Mouse (Mus musculus) embryonic facial prominence, embryonic 11.5 days (tissue): ENCODE measurements at regions not wholly inside any gene's neighbourhood (a gene's known extent, or its start where the extent isn't known, plus 50 kb on each side); places are given as distances from the start of the nearest gene placed in this dataset.

Source experiments
- ATAC-seq: fragments of 200-750 bp; cut with Nextera tagmentation; replicated peaks from 2 replicates; pipeline ENCODE4 v1.8.0; 2017; ENCODE audit warnings: low read depth; ENCODE audit not compliant: insufficient number of reproducible peaks, low FRiP score, low TSS enrichment
- DNase-seq: peaks from one replicate; pipeline ENCODE4 v3.0.0-alpha.2; 2015; ENCODE audit warnings: low spot score
- H3K27ac ChIP-seq: fragments of 300-500 bp; sonication (generic); replicated peaks from 2 replicates; pipeline ENCODE4 v1.5.1; 2014; ENCODE audit warnings: mild to moderate bottlenecking, low read depth, low read length, control low read depth
- H3K27me3 ChIP-seq: fragments of 300-500 bp; sonication (generic); 2 replicates; pipeline ENCODE4 v1.6.1; 2014; ENCODE audit warnings: mild to moderate bottlenecking, low read length, moderate library complexity, mixed read lengths; ENCODE audit not compliant: control insufficient read depth, insufficient read depth
- H3K36me3 ChIP-seq: fragments of 300-500 bp; sonication (generic); replicated peaks from 2 replicates; pipeline ENCODE4 v1.6.1; 2014; ENCODE audit warnings: low read depth, mild to moderate bottlenecking, low read length, moderate library complexity, mixed read lengths; ENCODE audit not compliant: control insufficient read depth, insufficient read depth
- H3K4me1 ChIP-seq: fragments of 300-500 bp; sonication (generic); 2 replicates; pipeline ENCODE4 v1.6.1; 2014; ENCODE audit warnings: low read length, mixed read lengths; ENCODE audit not compliant: control insufficient read depth, insufficient read depth
- H3K4me2 ChIP-seq: fragments of 300-500 bp; sonication (generic); 2 replicates; pipeline ENCODE4 v1.6.1; 2014; ENCODE audit warnings: low read depth, mild to moderate bottlenecking, control low read depth, low read length, moderate library complexity
- H3K4me3 ChIP-seq: fragments of 300-500 bp; sonication (generic); 2 replicates; pipeline ENCODE4 v1.5.1; 2014; ENCODE audit warnings: low read depth, low read length, control low read depth
- H3K9ac ChIP-seq: fragments of 300-500 bp; sonication (generic); replicated peaks from 2 replicates; pipeline ENCODE4 v1.6.1; 2014; ENCODE audit warnings: mild to moderate bottlenecking, control low read depth, low read length
- H3K9me3 ChIP-seq: fragments of 300-500 bp; sonication (generic); replicated peaks from 2 replicates; pipeline ENCODE4 v1.6.1; 2016; ENCODE audit warnings: mild to moderate bottlenecking, low read length, inconsistent platforms, mixed read lengths; ENCODE audit not compliant: control insufficient read depth
- WGBS: fragments of 180-500 bp; shearing (Covaris S2); extraction: QIAGEN DNeasy Blood & Tissue Kit; methylation state at CpG from one replicate; pipeline ENCODE4 v1.1.7; 2014; 5-methylcytosine and 5-hydroxymethylcytosine counted together

DNA sequence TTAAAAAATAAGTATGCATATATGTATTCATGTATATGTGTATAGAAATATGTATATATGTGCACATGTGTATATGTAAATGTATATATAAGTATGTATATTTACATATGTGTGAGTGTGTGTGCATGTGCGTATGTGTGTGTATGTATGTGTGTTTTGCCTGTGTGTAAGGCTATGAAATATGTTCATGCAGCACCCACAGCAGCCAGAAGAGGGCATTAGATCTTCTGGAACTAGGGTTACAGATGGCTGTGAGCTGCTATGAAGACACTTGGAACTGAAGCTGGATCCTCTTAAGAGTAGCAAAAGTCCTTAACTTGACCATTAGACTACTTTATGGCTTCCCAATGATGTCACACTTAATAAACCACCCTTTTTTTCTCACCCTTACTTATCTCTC lies 166.2 kb upstream of the Nampt start:
- H3K9me3 ChIP-seq, result no peaks in the 10 kb centered on the region
- no peak overlapping the region for H3K27ac ChIP-seq
- H3K4me3 ChIP-seq, result no peak overlapping the region
- ATAC-seq (no peak), DNase-seq (peak; percentile 6)
- no peaks in the 10 kb centered on the region for H3K4me1 ChIP-seq
- H3K27me3 ChIP-seq, result no peaks in the 10 kb centered on the region
- WGBS, result 94% methylated on average over 1 of the region's 1 CpGs
- no peak overlapping the region for H3K9ac ChIP-seq
- no peak overlapping the region for H3K4me2 ChIP-seq
- no peaks in the 10 kb centered on the region for H3K36me3 ChIP-seq

DNA sequence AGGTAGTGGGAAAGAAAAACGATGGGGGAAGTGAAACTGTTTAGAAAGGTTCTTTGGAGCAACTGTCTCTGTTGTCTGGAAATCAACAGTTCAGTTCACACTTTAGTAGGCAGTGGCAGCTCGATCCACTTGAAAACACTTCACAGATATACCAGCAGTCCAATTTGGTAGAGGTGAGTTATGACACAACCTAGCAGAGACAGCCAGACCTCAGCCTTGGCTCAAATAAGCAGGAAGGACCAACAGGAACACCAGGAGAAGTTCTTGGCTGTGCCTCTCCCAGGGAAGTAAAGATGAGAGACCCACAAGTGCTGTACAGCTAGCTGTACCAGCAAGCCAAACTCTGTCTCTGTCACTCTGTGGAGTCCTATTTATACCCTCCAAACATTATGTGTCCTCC lies 163.2 kb upstream of the Nampt start:
- Histone ChIP-seq H3K36me3 (no peaks in the 10 kb centered on the region), H3K9ac (no peak overlapping the region), H3K27me3 (no peaks in the 10 kb centered on the region), H3K4me1 (no peaks in the 10 kb centered on the region), H3K4me3 (no peak overlapping the region), H3K4me2 (no peak overlapping the region), H3K27ac (no peak overlapping the region), H3K9me3 (no peaks in the 10 kb centered on the region)
- 68% methylated on average over 2 of the region's 2 CpGs for WGBS
- no peak for ATAC-seq
- no peak for DNase-seq

DNA sequence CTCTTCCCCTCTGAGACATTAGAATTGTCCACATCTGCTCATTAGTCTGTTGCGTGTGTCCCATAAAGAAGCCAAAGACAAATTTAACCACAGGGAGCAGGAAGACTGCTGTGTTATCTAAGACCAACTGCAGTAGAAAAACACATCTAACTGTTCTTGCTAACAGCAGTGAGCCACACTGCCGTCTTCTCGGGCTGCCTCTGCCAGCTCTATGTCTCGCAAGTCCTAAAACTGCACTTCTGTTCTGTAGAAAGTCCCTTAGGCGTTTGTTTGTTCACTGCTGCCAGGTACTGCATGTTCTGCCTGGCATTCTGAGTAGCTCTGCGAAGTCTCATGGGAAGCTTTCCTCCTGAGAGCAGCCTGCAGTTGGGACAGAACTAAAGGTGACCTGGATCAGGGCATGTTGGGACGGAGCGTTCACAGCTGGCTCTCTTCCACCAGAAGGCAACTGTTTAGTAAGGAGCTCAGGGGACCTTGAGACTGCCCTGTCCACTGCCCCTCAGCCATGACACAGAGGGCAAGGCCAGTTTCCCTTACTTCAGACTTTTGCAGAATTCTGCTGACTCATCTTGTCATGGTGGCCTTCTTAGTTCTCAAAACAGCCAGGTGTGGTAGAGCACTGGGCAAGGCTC lies 157.4 kb upstream of the Nampt start:
- no peaks in the 10 kb centered on the region for H3K27me3 ChIP-seq
- no peaks in the 10 kb centered on the region for H3K9me3 ChIP-seq
- no peaks in the 10 kb centered on the region for H3K36me3 ChIP-seq
- H3K4me1 ChIP-seq, result no peaks in the 10 kb centered on the region
- ATAC-seq (no peak), DNase-seq (no peak)
- H3K27ac ChIP-seq, result no peak overlapping the region
- H3K9ac ChIP-seq, result no peak overlapping the region
- WGBS, result 84% methylated on average over 8 of the region's 8 CpGs
- H3K4me3 ChIP-seq, result no peak overlapping the region
- no peak overlapping the region for H3K4me2 ChIP-seq

DNA sequence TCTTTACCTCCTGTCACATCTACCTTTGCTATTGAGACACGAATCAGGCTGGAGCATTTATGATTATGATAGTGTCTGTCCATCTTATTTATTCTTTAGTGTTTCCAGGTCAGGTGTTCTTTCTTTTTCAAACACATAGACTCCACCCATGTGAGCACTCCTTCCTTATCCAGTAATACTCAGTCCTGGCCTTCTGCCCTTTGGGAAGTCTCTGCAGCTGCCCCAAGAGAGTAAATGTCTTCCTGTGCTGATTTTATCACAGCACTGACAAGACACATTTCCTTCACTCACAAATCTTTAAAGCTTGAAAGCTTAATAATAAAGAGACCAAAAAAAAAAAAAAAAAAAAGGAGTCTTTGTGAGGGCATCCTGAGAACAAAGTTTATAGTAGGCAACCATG lies 153.3 kb upstream of the Nampt start:
- no peaks in the 10 kb centered on the region for H3K4me1 ChIP-seq
- H3K9me3 ChIP-seq, result no peaks in the 10 kb centered on the region
- DNase-seq (no peak), ATAC-seq (no peak)
- WGBS, result 84% methylated on average over 1 of the region's 1 CpGs
- no peak overlapping the region for H3K27ac ChIP-seq
- no peak overlapping the region for H3K9ac ChIP-seq
- no peaks in the 10 kb centered on the region for H3K27me3 ChIP-seq
- H3K36me3 ChIP-seq, result no peaks in the 10 kb centered on the region
- no peak overlapping the region for H3K4me3 ChIP-seq
- H3K4me2 ChIP-seq, result no peak overlapping the region

DNA sequence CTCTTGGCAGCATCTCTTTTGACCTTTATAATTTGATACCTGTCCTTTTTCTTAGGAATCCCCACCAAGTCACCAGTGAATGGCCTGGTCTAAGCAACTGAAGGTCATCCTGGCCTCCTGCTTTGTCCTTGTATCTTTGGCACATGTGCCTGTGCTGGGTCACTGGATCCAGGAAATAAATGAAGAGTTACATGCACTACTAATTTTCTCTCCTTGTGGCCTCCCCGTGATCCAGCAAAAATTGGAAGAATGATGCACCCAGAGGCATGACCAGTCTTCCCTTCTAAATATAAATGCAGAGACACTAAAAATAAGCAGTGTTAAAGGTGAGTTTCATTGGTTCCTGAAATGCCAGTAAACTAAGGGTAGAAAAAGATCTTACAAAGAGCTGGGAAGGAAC lies 141.4 kb upstream of the Nampt start:
- Histone ChIP-seq H3K9me3 (no peaks in the 10 kb centered on the region), H3K27me3 (no peaks in the 10 kb centered on the region), H3K4me3 (no peak overlapping the region), H3K27ac (no peak overlapping the region), H3K4me1 (no peaks in the 10 kb centered on the region), H3K36me3 (no peaks in the 10 kb centered on the region), H3K4me2 (no peak overlapping the region), H3K9ac (no peak overlapping the region)
- WGBS, result 88% methylated on average over 1 of the region's 1 CpGs
- ATAC-seq (no peak), DNase-seq (no peak)

DNA sequence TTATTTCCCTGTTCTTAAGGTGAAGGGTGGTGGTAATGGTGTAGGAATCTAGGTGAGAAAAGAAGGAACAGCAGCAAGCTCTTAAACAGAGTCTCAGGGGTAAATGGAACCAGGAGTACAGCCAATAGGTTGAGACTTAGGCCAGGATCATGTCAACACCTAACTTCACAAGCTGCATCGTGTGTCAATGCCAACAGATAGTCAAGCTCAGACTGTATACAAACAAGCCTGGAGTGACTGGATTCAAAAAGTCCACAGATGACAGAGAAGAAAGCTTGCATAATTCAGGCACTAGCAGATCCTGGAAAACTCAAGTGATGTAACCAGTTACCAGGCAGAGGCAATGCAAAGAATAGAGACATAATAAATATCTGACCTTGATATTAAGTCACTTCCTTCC lies 140.6 kb upstream of the Nampt start:
- no peak for DNase-seq
- Histone ChIP-seq H3K9ac (no peak overlapping the region), H3K4me2 (no peak overlapping the region), H3K9me3 (no peaks in the 10 kb centered on the region), H3K27me3 (no peaks in the 10 kb centered on the region), H3K27ac (no peak overlapping the region), H3K36me3 (no peaks in the 10 kb centered on the region), H3K4me1 (no peaks in the 10 kb centered on the region), H3K4me3 (no peak overlapping the region)
- WGBS, result 84% methylated on average over 1 of the region's 1 CpGs
- no peak for ATAC-seq

DNA sequence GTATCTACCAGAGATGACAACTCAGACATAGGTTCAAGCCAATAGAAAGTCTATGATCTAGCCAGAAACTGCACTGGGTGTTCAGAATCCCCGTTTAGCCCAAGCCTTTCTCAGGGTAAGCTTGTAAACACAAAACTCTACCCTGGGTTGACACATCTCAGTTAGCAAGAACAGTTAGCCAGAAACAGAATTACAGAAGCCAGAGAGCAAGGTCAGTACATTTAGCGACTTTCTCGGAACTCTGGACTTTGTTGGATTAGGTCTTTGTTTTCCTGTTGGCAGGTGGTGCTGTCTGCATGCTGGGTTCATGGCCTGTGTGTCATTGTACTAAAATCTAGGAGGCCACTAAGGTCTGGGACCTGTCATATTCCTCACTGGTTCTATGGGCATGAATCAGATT lies 137.4 kb upstream of the Nampt start:
- H3K36me3 ChIP-seq, result no peaks in the 10 kb centered on the region
- no peak overlapping the region for H3K9ac ChIP-seq
- H3K27me3 ChIP-seq, result no peaks in the 10 kb centered on the region
- no peak for DNase-seq
- H3K4me1 ChIP-seq, result no peaks in the 10 kb centered on the region
- no peak overlapping the region for H3K27ac ChIP-seq
- ATAC-seq, result no peak
- no peak overlapping the region for H3K4me3 ChIP-seq
- H3K4me2 ChIP-seq, result no peak overlapping the region
- 81% methylated on average over 3 of the region's 3 CpGs for WGBS
- no peaks in the 10 kb centered on the region for H3K9me3 ChIP-seq

DNA sequence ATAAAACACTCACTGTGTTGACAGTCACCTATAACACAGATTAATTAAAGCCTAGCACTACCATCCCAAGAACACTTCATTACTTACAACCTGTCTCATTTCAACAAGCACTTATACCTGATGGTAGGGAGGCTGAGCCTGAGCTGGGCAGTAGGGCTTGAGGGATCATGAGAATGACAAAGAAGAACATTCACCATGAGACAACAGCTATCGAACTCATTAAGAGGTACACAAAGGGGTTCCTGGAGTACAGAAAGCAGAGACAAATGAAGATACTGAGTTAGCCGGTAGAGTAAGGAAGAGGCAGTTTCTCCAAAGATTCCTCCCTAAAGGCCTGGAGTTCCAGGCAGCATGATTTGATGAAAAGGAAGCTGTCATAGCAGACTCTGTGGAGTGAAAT lies 136.0 kb upstream of the Nampt start:
- 90% methylated on average over 2 of the region's 2 CpGs for WGBS
- no peaks in the 10 kb centered on the region for H3K36me3 ChIP-seq
- no peak overlapping the region for H3K27ac ChIP-seq
- no peaks in the 10 kb centered on the region for H3K27me3 ChIP-seq
- no peak overlapping the region for H3K4me3 ChIP-seq
- H3K4me1 ChIP-seq, result no peaks in the 10 kb centered on the region
- no peaks in the 10 kb centered on the region for H3K9me3 ChIP-seq
- no peak for DNase-seq
- H3K9ac ChIP-seq, result no peak overlapping the region
- ATAC-seq, result no peak
- no peak overlapping the region for H3K4me2 ChIP-seq
